25 mouse cellular contexts compared by ENCODE assay signal in the genomic region with DNA sequence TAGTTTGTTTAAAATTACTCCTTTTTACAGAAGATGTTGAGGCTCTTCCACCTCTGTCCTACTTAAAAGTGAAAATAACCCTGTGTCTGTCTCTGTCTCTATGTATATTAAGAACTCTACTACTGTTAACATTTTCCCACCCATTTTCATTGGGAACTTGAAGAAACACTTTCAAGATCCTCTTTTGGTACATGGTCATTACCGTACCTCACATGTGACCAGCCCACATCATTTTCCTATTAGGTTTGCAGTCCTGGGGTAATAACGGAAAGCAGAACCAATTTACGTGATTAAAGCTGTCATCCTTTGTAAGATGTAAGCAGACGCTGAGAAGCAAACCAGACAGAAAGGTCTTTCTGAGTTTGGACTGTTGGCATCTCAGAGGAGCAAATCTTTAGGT. TPM values are rescaled to one million over a fixed set of nuclear protein-coding genes. Genes with fewer than 3 reads are reported as not detected.
A peak's percentile ranks its signal among the peaks of the same experiment; 100 is the strongest.
DNase-seq lines count a peak whose midpoint lies in the region; ATAC-seq and TF ChIP-seq lines count a peak whose summit lies in the region.
"Had no signal": no experiment of that assay in that cellular context is flagged by ENCODE, and none has a peak within 500 bp of the region (broad histone marks: within the 10 kb centered on the region; RNA-seq: fewer than 3 reads in every experiment).

A gene (plus strand): TSS at position 289 of the 400 bp plus-strand sequence.

- H3K36me3 ChIP-seq in spleen, adult 2 months (ENCODE audit: control insufficient read depth, insufficient read depth, low read length): no peaks in the 10 kb centered on the region
- no peaks in the 10 kb centered on the region for H3K36me3 ChIP-seq in splenic B cell, adult 2 months (ENCODE audit: control insufficient read depth, insufficient read depth, low read length, poor library complexity, severe bottlenecking)
- H3K36me3 ChIP-seq: forebrain, embryonic 15.5 days; heart, embryonic 13.5 days; hindbrain, embryonic 15.5 days; limb, embryonic 15.5 days; midbrain, embryonic 13.5 days had no signal

- ATAC-seq in megakaryocyte, adult 5-6 weeks (ENCODE audit: poor library complexity, severe bottlenecking): peak; percentile 97
- ATAC-seq: forebrain, embryonic 15.5 days; intestine, embryonic 16.5 days; liver, postnatal 0 days; midbrain, embryonic 13.5 days had no signal

- TF ChIP-seq CTCF in spleen, adult 2 months (IDR thresholded peaks at IDR 0.05; ENCODE audit: extremely low read depth, insufficient read depth, insufficient read length, insufficient replicate concordance): no peak

- H3K27me3 ChIP-seq in spleen, adult 2 months (ENCODE audit: control insufficient read depth, insufficient read depth, low read length): no peaks in the 10 kb centered on the region
- no peaks in the 10 kb centered on the region for H3K27me3 ChIP-seq in splenic B cell, adult 2 months (ENCODE audit: control insufficient read depth, insufficient read depth, low read length, poor library complexity, severe bottlenecking)
- H3K27me3 ChIP-seq: forebrain, embryonic 15.5 days; heart, embryonic 13.5 days; hindbrain, embryonic 15.5 days; limb, embryonic 15.5 days; midbrain, embryonic 13.5 days had no signal

- H3K27ac ChIP-seq in spleen, adult 2 months (ENCODE audit: insufficient read depth, low read length): no peak within 1 kb of the TSS
- H3K27ac ChIP-seq: forebrain, embryonic 15.5 days; heart, embryonic 13.5 days; hindbrain, embryonic 15.5 days; limb, embryonic 15.5 days; midbrain, embryonic 13.5 days had no signal

- DNase-seq in heart, adult 11 months: peak; percentile 87
- no peak for DNase-seq in heart, postnatal 14 days
- DNase-seq in spleen, adult 2 months (ENCODE audit: low read depth in 1 of 2, low spot score in 2 of 2): peak; percentile 9 to 63
- DNase-seq in spleen, adult 12 weeks (ENCODE audit: low spot score): no peak
- DNase-seq in splenic B cell, adult 2 months (ENCODE audit: low read depth, low spot score): peak; percentile 87
- DNase-seq in retina, postnatal 1 day: no peak
- no peak for DNase-seq in layer of hippocampus, adult 11-12 months (ENCODE audit: low spot score)
- DNase-seq: adrenal gland, adult 2 months; cerebellum, adult 9-11 months; heart, postnatal 36 days; kidney, postnatal 14 days; liver, postnatal 0 days; lung, postnatal 14 days had no signal

- intact Hi-C loops in heart, postnatal 14 days (cut with DNase I): no loop called here

- H3K4me3 ChIP-seq in spleen, adult 2 months (ENCODE audit: extremely low read depth, insufficient read depth, insufficient read length): peak within 1 kb of the TSS; percentile 8; the same call in 1 of the 2 replicates
- H3K4me3 ChIP-seq: forebrain, embryonic 15.5 days; heart, embryonic 13.5 days; hindbrain, embryonic 15.5 days; limb, embryonic 15.5 days; midbrain, embryonic 13.5 days had no signal

- no peaks in the 10 kb centered on the region for H3K4me1 ChIP-seq in spleen, adult 2 months (ENCODE audit: control insufficient read depth, insufficient read depth, insufficient read length)
- H3K4me1 ChIP-seq: forebrain, embryonic 15.5 days; heart, embryonic 13.5 days; hindbrain, embryonic 15.5 days; limb, embryonic 15.5 days; midbrain, embryonic 13.5 days had no signal

- WGBS in spleen, adult 2 months: 46% methylated on average over 4 of the region's 4 CpGs

- TF ChIP-seq POLR2A in spleen, adult 2 months (IDR thresholded peaks at IDR 0.05; ENCODE audit: low read depth, low read length): no peak

RNA-seq across cellular contexts. Expression of the gene that starts here (rescaled TPM):
- under 1 TPM; 0.17 to 0.29 TPM for total RNA-seq in heart, postnatal 14 days (2021)
- polyA plus RNA-seq in spleen, adult 2 months (2012; rRNA removed): 0.41 and 0.49 TPM in 2 replicates
- 7.1 and 10.7 TPM in 2 replicates for total RNA-seq in megakaryocyte, adult 5-6 weeks (2015)
- total RNA-seq in megakaryocyte, adult 5-6 weeks (2017): 9.1 and 14.9 TPM in 2 replicates
- total RNA-seq: gastrocnemius, adult 18-20 months; layer of hippocampus, adult 8-10 months; left cerebral cortex, adult 18-20 months; left cerebral cortex, postnatal 36 days had no signal
- polyA plus RNA-seq: adrenal gland, adult 2 months; forebrain, embryonic 15.5 days; stomach, embryonic 14.5 days had no signal

Comparison
In these comparisons a context has a peak if more than half of its experiments do, and no peak if none do; other contexts are left out.
1. RNA of the gene that starts here (total RNA-seq): 7.1 to 14.9 TPM in megakaryocyte, adult 5-6 weeks; 0.17 to 0.29 TPM in heart, postnatal 14 days; every median in the first group is over 4 times any median in the second.
2. DNase-seq: peak in heart, adult 11 months (single experiment) and splenic B cell, adult 2 months (single experiment); none in heart, postnatal 14 days (0 of 2), spleen, adult 12 weeks (single experiment), retina, postnatal 1 day (single experiment) and layer of hippocampus, adult 11-12 months (single experiment).
3. Peak in DNase-seq and H3K4me3 ChIP-seq in spleen, adult 2 months; RNA of the gene not detected or under 1 TPM.